Mouse (Mus musculus) MEL (cell line): Measurements from ENCODE around the gene Edc3. TPM values are rescaled to one million over a fixed set of nuclear protein-coding genes. Genes with fewer than 3 reads are reported as not detected.

Experiments used
- DNase-seq: peaks from one replicate; pipeline ENCODE4 v3.0.0; 2011; ENCODE audit warnings: low read depth, low spot score
- H3K27ac ChIP-seq: 2 replicates; pipeline ENCODE4 v1.5.1; 2012; ENCODE audit warnings: low read depth, mild to moderate bottlenecking, control low read depth, low read length, moderate library complexity; ENCODE audit not compliant: control insufficient read depth
- H3K27me3 ChIP-seq, 2 experiments: fragments of 150-350 bp in 1 of 2; sonication (generic) in 1 of 2; 2 replicates each; pipeline ENCODE4 v1.6.1; 2012; ENCODE audit warnings: low read length in 2 of 2, mild to moderate bottlenecking in 2 of 2, improper control_type of control experiment in 1 of 2, moderate library complexity in 1 of 2; ENCODE audit not compliant: insufficient read depth in 2 of 2, control insufficient read depth in 1 of 2
- H3K36me3 ChIP-seq, 2 experiments: 2 replicates each; pipeline ENCODE4 v1.6.1; 2012 to 2014; ENCODE audit warnings: low read length in 2 of 2, improper control_type of control experiment in 1 of 2, inconsistent platforms in 1 of 2, mild to moderate bottlenecking in 1 of 2; ENCODE audit not compliant: insufficient read depth in 2 of 2, control insufficient read depth in 1 of 2
- H3K4me1 ChIP-seq, 2 experiments: fragments of 150-350 bp in 1 of 2; sonication (generic) in 1 of 2; 2 replicates each; pipeline ENCODE4 v1.6.1; 2012; ENCODE audit warnings: low read length in 2 of 2, improper control_type of control experiment in 1 of 2, mild to moderate bottlenecking in 1 of 2; ENCODE audit not compliant: insufficient read depth in 2 of 2, control insufficient read depth in 1 of 2
- H3K4me3 ChIP-seq, 2 experiments: fragments of 150-350 bp in 1 of 2; sonication (generic) in 1 of 2; 2 replicates each; pipeline ENCODE4 v1.5.1; 2012; ENCODE audit warnings: low read depth in 2 of 2, low read length in 2 of 2, mild to moderate bottlenecking in 2 of 2, moderate library complexity in 2 of 2, control low read depth in 1 of 2, improper control_type of control experiment in 1 of 2; ENCODE audit not compliant: control insufficient read depth in 1 of 2, insufficient read depth in 1 of 2
- H3K79me2 ChIP-seq: 2 replicates; pipeline ENCODE4 v1.6.1; 2012; ENCODE audit warnings: mild to moderate bottlenecking, low read length, moderate library complexity; ENCODE audit not compliant: control insufficient read depth, poor library complexity, insufficient read depth
- H3K9ac ChIP-seq: 2 replicates; pipeline ENCODE4 v1.6.1; 2012; ENCODE audit warnings: low read depth, mild to moderate bottlenecking, control low read depth, low read length, moderate library complexity; ENCODE audit not compliant: control insufficient read depth, poor library complexity, severe bottlenecking
- H3K9me3 ChIP-seq: fragments of 150-350 bp; sonication (generic); replicated peaks from 2 replicates; pipeline ENCODE4 v1.6.1; 2012; ENCODE audit warnings: mild to moderate bottlenecking, low read length, improper control_type of control experiment, moderate library complexity; ENCODE audit not compliant: insufficient read depth
- BHLHE40 ChIP-seq: IDR thresholded peaks from 2 replicates; pipeline ENCODE4 v1.6.1; 2012; ENCODE audit warnings: low read depth, mild to moderate bottlenecking, inconsistent platforms, low read length, improper control_type of control experiment, borderline replicate concordance
- CHD2 ChIP-seq: IDR thresholded peaks from 2 replicates; pipeline ENCODE4 v1.6.1; 2011; ENCODE audit warnings: low read length, improper control_type of control experiment
- CTCF ChIP-seq, 3 experiments: IDR thresholded peaks in 2 of 3; conservative IDR thresholded peaks in 1 of 3; 2 replicates each; pipeline ENCODE4 v1.5.1; 2011 to 2012; ENCODE audit warnings: low read length in 3 of 3, low read depth in 2 of 3, mild to moderate bottlenecking in 2 of 3, improper control_type of control experiment in 1 of 3, inconsistent platforms in 1 of 3, mixed read lengths in 1 of 3, moderate library complexity in 1 of 3; ENCODE audit not compliant: control insufficient read depth in 1 of 3, insufficient read depth in 1 of 3, poor library complexity in 1 of 3, severe bottlenecking in 1 of 3
- E2F4 ChIP-seq: IDR thresholded peaks from 2 replicates; pipeline ENCODE4 v1.6.1; 2011; ENCODE audit warnings: low read depth, low read length, improper control_type of control experiment, borderline replicate concordance
- ELF1 ChIP-seq: IDR thresholded peaks from 2 replicates; pipeline ENCODE4 v1.6.1; 2014; ENCODE audit warnings: low read depth, mild to moderate bottlenecking, inconsistent platforms, low read length, improper control_type of control experiment, moderate library complexity
- ETS1 ChIP-seq: IDR thresholded peaks from 2 replicates; pipeline ENCODE4 v1.6.1; 2012; ENCODE audit warnings: low read depth, mild to moderate bottlenecking, inconsistent platforms, low read length, improper control_type of control experiment, moderate library complexity
- GATA1 ChIP-seq: IDR thresholded peaks from 2 replicates; pipeline ENCODE4 v1.6.1; 2011; ENCODE audit warnings: low read depth, low read length, improper control_type of control experiment
- HCFC1 ChIP-seq: IDR thresholded peaks from 2 replicates; pipeline ENCODE4 v1.6.1; 2012; ENCODE audit warnings: low read depth, mild to moderate bottlenecking, inconsistent platforms, low read length, improper control_type of control experiment, moderate library complexity
- MAFK ChIP-seq: IDR thresholded peaks from 2 replicates; pipeline ENCODE4 v1.6.1; 2011; ENCODE audit warnings: low read depth, mild to moderate bottlenecking, low read length, improper control_type of control experiment, borderline replicate concordance
- MAZ ChIP-seq: IDR thresholded peaks from 2 replicates; pipeline ENCODE4 v1.6.1; 2012; ENCODE audit warnings: low read depth, mild to moderate bottlenecking, inconsistent platforms, low read length, improper control_type of control experiment
- MXI1 ChIP-seq: IDR thresholded peaks from 2 replicates; pipeline ENCODE4 v1.6.1; 2011; ENCODE audit warnings: mild to moderate bottlenecking, low read depth, low read length, improper control_type of control experiment
- MYB ChIP-seq: IDR thresholded peaks from 2 replicates; pipeline ENCODE4 v1.6.1; 2011; ENCODE audit warnings: mild to moderate bottlenecking, low read depth, low read length, improper control_type of control experiment
- NRF1 ChIP-seq: IDR thresholded peaks from 2 replicates; pipeline ENCODE4 v1.6.1; 2014; ENCODE audit warnings: low read depth, mild to moderate bottlenecking, inconsistent platforms, low read length, improper control_type of control experiment, moderate library complexity; ENCODE audit not compliant: poor library complexity, insufficient read depth, severe bottlenecking
- POLR2AphosphoS2 ChIP-seq: IDR thresholded peaks from 2 replicates; pipeline ENCODE4 v1.6.1; 2011; ENCODE audit warnings: low read length, improper control_type of control experiment
- RAD21 ChIP-seq: IDR thresholded peaks from 2 replicates; pipeline ENCODE4 v1.6.1; 2011; ENCODE audit warnings: mild to moderate bottlenecking, low read depth, low read length, improper control_type of control experiment
- RCOR1 ChIP-seq: IDR thresholded peaks from 2 replicates; pipeline ENCODE4 v1.6.1; 2012; ENCODE audit warnings: low read depth, mild to moderate bottlenecking, inconsistent platforms, low read length, improper control_type of control experiment
- SIN3A ChIP-seq: IDR thresholded peaks from 2 replicates; pipeline ENCODE4 v1.6.1; 2012; ENCODE audit warnings: low read length, improper control_type of control experiment, inconsistent platforms
- TBP ChIP-seq: IDR thresholded peaks from 2 replicates; pipeline ENCODE4 v1.8.0; 2011; ENCODE audit warnings: low read depth, low read length, improper control_type of control experiment
- TCF12 ChIP-seq: IDR thresholded peaks from 2 replicates; pipeline ENCODE4 v1.6.1; 2014; ENCODE audit warnings: low read depth, mild to moderate bottlenecking, inconsistent platforms, low read length, improper control_type of control experiment, moderate library complexity
- UBTF ChIP-seq: IDR thresholded peaks from 2 replicates; pipeline ENCODE4 v1.6.1; 2012; ENCODE audit warnings: low read depth, mild to moderate bottlenecking, inconsistent platforms, low read length, improper control_type of control experiment, moderate library complexity, borderline replicate concordance; ENCODE audit not compliant: insufficient read depth
- USF1 ChIP-seq: IDR thresholded peaks from 2 replicates; pipeline ENCODE4 v1.6.1; 2014; ENCODE audit warnings: low read depth, mild to moderate bottlenecking, inconsistent platforms, low read length, improper control_type of control experiment, moderate library complexity
- USF2 ChIP-seq, 2 experiments: IDR thresholded peaks; 2 replicates each; pipeline ENCODE4 v1.6.1; 2011 to 2012; ENCODE audit warnings: improper control_type of control experiment in 2 of 2, low read length in 2 of 2, borderline replicate concordance in 1 of 2, inconsistent platforms in 1 of 2, low read depth in 1 of 2, mild to moderate bottlenecking in 1 of 2; ENCODE audit not compliant: insufficient read depth in 1 of 2
- ZKSCAN1 ChIP-seq: IDR thresholded peaks from 2 replicates; pipeline ENCODE4 v1.6.1; 2012; ENCODE audit warnings: low read depth, mild to moderate bottlenecking, inconsistent platforms, low read length, improper control_type of control experiment, moderate library complexity
- polyA plus RNA-seq, 2 experiments: library from polyadenylated mRNA; stranded (reverse) in 1 of 2; unstranded in 1 of 2; fragments of >175 nt in 1 of 2; fragments of >200 nt in 1 of 2; gene quantifications; 2 replicates each; pipeline versions ENCODE4 v1.2.1 to v1.2.4; 2012; ENCODE audit warnings: low replicate concordance in 2 of 2, low read depth in 1 of 2; ENCODE audit not compliant: insufficient read length in 2 of 2, insufficient read depth in 1 of 2, missing spikeins in 1 of 2
- total RNA-seq: library from RNA; depleted of rRNA; stranded (reverse); fragments of 300-350 nt; gene quantifications from 2 replicates; pipeline ENCODE4 v1.2.3, GENCODE M21; 2012

The Edc3 gene
- total and polyA plus RNA-seq, 3 experiments, result 7.2 to 25.7 TPM; not detected in 1

DNA sequence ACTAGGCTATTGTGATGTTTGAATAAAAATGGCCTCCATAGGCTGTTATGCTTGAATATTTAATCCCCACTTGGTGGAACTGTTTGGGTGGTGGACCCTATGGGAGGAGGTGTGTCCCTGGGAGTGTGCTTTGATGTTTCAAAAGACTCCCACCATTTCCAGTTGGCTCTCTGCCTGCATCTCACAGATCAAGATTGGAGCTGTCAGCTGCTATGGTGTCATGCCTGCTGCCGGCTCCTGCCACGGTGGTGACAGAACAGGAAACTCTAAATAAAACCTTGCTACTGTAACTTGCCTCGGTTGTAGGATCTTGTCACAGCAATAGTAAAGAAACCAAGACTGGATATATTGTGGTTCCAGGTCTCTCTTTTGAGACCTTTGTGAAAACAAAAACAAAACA is 46.8 kb upstream of the Edc3 start:
- peak; percentile 59 for DNase-seq
- TF ChIP-seq HCFC1 (no peak), USF1 (no peak), E2F4 (no peak), TBP (no peak), ETS1 (peak; percentile 85), MAFK (no peak), RAD21 (no peak), BHLHE40 (no peak), SIN3A (peak; percentile 52; the same call in 1 of the 2 replicates), NRF1 (no peak), MXI1 (peak; percentile 82), UBTF (no peak), TCF12 (no peak), ELF1 (no peak), RCOR1 (no peak)

DNA sequence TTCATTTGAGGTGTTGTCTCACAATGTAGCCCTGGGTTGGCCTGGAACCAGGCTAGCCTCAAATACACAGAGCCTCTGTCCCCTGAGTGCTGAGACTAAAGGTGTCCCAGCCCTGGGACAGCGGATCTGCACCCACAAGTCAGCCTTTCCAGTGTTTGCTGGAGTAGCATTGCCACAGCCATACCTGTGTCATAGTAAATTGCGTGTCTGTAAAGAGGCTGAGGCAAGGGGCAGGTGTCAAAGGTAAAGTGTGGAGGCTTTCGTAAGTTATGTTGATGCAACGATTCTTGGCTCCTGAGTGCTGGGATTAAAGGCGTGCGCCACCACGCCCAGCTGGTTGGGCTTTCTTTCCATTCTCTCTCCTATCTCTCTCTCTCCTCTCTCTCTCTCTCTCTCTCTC is 43.7 kb upstream of the Edc3 start:
- Histone ChIP-seq H3K27ac (no peak overlapping the region), H3K36me3 (peaks cover 0 to 11% of the 10 kb centered on the region in 2 experiments; a peak in 2 of 4 replicates), H3K9me3 (no peaks in the 10 kb centered on the region), H3K4me3 (no peak overlapping the region), H3K27me3 (peaks cover 0 to 3% of the 10 kb centered on the region in 2 experiments; a peak in 2 of 4 replicates), H3K9ac (no peak overlapping the region), H3K79me2 (no peaks in the 10 kb centered on the region), H3K4me1 (peaks cover 5 to 9% of the 10 kb centered on the region in 2 experiments; a peak in 3 of 4 replicates)
- no peak for DNase-seq
- TF ChIP-seq ZKSCAN1 (no peak), MAZ (no peak), MAFK (no peak), USF2 (IDR thresholded peaks at IDR 0.05; ENCODE audit: borderline replicate concordance in 1 of 2, insufficient read depth in 1 of 2, low read depth in 1 of 2, low read length in 2 of 2) (no peak), POLR2AphosphoS2 (no peak), MYB (no peak), TBP (no peak), CTCF (IDR thresholded peaks at IDR 0.05 in 2 of 3, conservative IDR thresholded peaks at IDR 0.05 in 1 of 3; ENCODE audit: control insufficient read depth in 1 of 3, insufficient read depth in 1 of 3, low read depth in 2 of 3, low read length in 3 of 3, poor library complexity in 1 of 3, severe bottlenecking in 1 of 3) (no peak), GATA1 (no peak), CHD2 (no peak)

More for the DNA sequence above, 46.8 kb upstream of the Edc3 start:
- Histone ChIP-seq H3K27ac (no peak overlapping the region), H3K79me2 (no peaks in the 10 kb centered on the region), H3K36me3 (peaks cover 0 to 11% of the 10 kb centered on the region in 2 experiments; a peak in 2 of 4 replicates), H3K4me1 (peaks cover 5 to 9% of the 10 kb centered on the region in 2 experiments; a peak in 3 of 4 replicates), H3K27me3 (no peaks in the 10 kb centered on the region; a peak in 1 of 4 replicates), H3K9ac (no peak overlapping the region), H3K9me3 (no peaks in the 10 kb centered on the region), H3K4me3 (0 out of 4 replicates have a peak overlapping the region, but pooled peaks of 1 of the 2 experiments have one; percentile 26)
